Mouse (Mus musculus) kidney, adult 2 months (tissue): ENCODE results near the gene Ubb.

Experiments
- CTCF ChIP-seq: fragments of 200-500 bp; conservative IDR thresholded peaks from 2 replicates; pipeline ENCODE4 v1.5.1; 2011; ENCODE audit warnings: low read depth, mild to moderate bottlenecking, control low read depth, low read length, moderate library complexity, mixed read lengths; ENCODE audit not compliant: insufficient read depth, insufficient read length
- POLR2A ChIP-seq: fragments of 200-500 bp; IDR thresholded peaks from one replicate; pipeline ENCODE4 v1.6.1; 2011; ENCODE audit warnings: low read depth, low read length, control low read depth

DNA sequence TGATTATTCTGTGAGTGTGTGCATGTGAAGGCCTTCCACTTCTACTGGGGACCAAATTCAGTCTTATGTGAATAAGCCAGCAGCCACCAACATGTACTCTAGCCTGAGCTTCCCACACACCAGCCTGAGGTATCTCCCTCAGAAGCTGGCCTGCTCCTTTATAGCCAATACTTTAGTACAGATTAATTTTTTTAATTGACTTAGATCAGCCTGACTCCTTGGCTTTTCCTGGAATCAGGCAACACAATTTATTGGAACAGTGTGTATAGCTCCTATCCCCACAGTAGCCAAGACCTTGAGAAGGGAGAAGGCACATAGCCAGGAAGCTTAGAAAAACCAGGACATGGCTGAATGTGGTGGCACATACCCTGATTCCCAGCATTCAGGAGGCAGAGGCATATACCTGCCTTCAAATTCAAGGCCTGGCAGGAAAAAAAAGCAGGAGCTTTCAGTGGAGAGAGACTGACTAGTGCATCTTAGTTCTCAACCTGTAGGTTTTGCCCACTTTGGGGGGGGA, 5.0 kb downstream of the Ubb start:
- TF ChIP-seq POLR2A (no peak), CTCF (no peak)
